Mouse (Mus musculus) MEL-GATA-1-ER (cell line): Measurements from ENCODE around the gene Scn5a.

Experiments
- DNase-seq: peaks from one replicate; pipeline ENCODE4 v3.0.0-alpha.2; 2012; ENCODE audit warnings: low read depth; ENCODE audit errors: extremely low read depth

Scn5a gene

DNA sequence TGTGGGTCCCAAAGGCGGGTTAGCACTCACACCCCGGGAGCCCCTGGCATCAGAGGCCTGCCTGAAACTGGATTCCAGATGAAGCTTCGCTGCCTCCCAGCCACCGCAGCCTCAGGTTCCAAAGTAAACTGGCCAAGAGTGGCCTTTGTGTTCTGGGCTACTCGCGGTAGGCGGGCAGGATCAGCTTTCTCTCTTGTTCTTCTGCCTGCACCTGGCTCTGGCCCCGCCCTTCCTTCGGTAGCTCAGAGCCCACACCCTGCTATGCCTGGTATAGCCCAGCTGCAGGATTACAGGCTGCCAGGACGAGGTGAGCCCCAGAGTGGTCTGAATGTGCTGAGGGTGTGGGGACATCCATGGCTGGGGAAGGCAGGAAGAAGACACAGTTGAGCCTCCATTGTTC, 12.6 kb downstream of the Scn5a start:
- DNase-seq, result no peak

DNA sequence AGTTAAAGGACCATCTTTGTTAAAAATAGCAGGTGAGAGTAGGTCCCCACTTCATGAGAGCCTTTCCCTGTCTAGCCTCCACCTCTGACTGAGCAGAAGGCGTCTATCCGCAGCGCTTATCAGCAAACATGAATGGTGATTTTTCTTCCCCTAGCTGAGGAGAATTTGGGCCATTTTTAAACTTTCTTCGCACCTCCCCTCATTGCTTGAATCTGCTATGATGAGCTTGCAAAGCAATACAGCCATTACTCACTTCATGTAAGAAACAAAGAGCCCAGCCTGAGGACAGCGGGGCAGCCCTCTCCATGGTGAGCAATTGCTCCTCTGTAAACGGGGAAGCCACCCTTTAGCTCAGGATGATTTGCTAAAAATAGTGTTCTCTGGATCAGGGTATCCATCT, 14.0 kb downstream of the Scn5a start:
- no peak for DNase-seq

DNA sequence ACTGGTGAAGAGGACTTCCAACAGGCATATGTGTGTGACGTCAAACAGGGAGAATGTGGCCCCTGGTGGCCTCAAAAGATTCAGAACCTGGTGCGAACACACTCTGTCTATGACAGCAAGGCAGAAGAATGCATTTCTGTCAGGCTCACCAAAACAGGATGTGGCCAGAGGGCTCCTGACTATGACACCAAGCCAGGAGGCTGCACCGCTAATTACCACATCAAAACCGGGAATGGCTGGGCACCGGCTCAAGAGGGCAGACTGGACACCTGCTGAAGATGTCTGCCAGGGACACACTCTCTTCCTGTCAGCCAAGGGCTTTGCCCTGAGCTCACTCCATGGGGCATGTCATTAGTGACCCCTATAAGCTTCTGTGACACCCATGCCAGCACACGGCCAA, 15.2 kb downstream of the Scn5a start:
- DNase-seq, result no peak

DNA sequence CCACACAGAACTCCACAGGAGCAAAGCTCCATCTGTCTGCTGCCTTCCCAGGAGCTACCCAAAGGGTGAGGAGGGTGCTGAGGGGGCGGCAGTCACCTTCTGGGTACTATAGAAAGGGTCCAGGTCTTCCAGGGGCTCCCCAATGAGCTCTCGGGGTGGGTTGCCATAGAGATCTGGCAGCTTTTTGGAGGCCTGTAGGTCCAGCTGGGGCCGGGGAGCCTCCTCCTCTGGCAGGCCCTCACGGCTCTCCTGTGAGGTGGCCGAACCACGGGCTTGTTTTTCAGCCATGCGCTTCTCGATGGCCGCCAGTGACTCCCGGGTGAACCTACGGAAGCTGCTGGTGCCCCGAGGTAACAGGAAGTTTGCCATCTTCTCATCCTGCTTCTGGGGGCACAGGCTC, 16.6 kb downstream of the Scn5a start:
- DNase-seq, result no peak

DNA sequence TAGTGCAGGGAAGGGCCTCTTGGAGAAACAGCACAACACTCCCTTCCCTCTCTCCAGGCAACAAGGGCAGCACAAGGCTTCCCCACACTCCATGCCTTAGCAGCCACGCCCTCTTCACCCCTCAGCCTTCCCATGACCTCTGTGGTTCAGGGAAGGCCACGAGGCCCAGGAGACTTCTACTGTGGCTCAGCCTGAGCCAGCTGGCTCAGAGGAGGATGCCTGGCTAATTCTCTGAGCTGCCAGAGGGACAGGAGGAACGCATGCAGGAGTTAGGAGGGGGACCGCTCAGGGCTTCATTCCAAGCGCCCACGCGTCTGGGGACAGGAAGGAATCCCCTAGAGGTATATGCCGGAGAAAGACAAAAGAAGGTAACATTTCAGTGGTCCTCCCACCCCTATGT, 17.1 kb downstream of the Scn5a start:
- DNase-seq, result no peak

DNA sequence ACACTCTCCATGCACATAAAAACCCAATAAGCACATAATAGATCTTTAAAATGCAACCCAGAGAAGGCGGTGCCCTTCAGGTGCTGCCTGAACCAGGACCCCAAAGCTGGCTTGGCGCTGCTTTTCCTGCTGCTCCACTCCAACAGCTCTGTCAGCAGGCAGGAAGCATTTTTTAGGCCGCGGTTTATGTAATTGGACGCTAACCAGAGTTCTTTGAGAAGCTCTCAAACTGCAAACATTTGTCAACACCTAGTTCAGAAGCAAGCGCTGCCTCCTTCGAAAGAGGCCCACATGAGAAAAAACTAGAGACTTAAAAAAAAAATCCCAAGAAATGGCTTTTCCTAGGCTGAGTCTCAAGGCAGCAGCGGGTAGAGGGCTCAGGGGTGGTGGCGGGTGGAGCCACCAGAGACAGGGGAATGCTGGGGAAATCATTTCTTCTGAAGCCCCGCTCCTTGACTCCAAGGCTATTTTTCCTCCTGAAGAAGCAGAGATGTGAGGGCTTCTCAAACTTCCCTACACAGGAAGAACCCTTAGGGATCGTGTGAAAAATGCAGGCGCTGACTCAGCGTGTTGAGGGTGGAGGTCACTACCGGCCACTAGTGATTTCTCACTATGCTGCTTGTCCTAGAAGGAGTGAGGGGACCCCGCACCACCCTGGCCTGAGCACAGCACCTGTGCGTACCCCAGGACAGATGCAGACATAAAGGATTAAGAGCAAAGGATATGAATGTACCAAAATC, 19.1 kb downstream of the Scn5a start:
- DNase-seq, result no peak

DNA sequence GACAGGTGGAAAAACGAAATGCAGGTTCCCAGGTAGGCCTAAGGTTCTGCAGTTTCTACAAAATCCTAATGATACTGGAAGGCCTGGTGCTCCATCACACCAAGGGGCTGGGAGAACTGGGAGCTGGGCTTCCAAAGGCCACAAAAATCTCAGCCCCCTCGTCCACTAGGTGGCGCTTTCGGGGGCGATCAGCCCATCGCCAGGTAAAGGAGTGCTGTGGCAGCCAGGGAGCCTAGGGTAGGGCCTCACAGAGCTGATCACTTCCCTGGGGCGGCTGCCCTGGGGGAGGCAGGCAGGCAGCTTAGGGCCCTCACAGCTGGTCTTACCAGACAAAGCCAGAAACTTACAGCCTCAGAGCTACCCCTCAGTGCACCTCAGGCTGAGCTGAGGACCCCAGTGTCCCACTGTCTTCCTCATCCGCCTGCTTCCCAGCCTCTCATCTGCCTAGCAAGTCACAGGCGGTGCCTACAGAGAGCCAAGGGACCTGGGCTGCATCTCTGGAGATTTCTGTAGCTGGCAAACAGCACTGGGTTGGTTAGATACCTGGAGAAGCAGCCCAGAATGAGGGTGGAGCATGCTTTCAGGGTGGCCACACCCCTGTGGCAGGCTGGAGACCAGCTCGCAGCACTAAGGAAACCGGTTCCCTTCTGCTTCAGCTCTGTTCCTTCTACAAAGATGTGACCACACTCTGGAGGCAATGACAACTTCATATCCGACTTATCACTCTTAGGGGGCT, 20.5 kb downstream of the Scn5a start:
- no peak for DNase-seq

DNA sequence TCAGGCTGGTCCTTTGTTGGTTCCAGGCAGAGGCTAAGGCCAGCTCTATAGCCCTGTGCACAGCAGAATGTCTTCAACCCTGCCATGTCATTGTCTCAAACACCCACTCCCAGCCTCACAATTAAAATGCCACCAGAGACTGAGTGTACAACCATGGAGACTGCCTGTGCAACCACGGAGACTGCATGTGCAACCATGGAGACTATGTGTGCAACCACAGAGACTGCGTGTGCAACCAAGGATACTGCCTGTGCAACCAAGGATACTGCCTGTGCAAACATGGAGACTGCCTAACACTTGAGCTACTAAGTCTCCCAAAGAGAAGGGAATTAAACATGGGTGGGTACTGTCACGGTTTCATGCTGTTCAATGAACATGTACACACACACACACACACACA, 22.8 kb downstream of the Scn5a start:
- DNase-seq, result no peak

DNA sequence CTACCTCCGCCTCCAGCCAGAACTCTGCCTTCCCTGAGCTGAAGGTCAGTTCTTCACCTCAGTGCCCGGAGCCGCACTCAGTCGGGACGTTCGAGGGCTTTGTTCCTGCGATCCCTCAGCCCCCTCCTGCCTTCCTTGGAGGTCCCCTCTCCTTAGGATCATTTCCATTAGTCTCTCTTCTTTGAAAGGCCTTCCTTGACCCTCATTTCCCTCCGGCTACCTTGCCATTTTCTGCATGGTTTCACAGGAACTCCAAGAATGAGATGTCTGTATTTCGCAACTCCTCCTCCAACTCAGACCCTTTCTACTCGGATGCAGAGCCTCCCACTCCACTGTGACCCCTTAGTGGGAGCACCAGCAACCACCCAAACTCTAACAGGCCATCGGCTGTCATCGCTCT, 31.3 kb downstream of the Scn5a start:
- no peak for DNase-seq

DNA sequence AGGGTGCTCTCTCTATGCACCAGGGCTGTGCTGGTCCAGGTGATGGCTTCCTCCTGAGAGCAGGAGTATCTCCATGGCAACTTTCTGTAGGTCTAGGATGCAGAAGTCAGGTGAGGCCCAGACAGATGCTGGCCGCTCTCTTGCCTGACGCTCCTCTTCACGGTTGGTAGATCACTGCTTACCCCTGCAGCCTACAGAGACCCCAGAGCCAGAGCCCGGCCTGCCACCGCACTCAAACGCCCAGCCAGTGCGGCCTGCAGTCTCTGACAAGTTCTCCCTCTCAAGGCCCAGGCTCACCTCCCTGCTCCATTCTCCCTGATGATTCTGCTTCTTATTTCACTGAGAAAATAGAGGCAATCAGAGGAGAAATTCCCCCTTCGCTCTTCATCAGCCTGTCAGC, 31.7 kb downstream of the Scn5a start:
- no peak for DNase-seq

DNA sequence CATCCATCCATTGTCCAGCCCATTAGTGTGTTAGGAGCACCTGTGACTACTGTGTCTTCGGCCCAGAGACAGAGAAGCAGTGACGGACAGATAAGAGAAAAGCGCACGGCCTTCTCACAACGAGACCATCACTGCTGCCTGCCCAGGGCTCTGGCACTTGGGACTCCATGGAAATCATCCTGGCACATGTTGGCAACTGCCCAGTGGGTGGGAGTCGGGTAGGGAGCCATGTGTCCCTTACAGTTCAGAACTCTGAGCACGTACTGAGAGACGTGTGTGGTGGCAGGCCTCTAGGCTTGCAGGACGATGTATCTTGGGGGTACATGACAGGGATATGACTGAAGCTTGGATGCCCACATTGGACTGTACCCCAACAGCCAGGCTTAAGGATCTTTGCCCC, 38.1 kb downstream of the Scn5a start:
- no peak for DNase-seq

DNA sequence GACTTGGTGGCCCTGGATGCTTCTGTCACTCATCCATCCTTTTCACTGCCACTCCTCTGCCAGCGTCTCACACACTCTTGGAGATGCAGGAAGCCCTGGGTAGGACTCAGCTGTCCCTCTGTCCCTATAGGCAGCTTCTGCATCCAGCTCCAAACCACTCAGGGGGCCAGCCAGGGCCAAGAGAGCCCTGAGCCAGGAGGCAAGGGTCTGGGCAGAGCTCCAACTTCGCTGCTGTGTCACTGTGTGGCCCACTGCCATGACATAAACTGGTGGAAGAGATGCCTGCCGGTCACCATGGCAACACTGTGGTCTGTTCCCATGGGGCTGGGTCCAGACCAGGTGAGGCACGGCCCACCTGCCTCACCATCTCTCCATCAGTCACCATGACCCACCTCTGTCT, 41.0 kb downstream of the Scn5a start:
- no peak for DNase-seq

DNA sequence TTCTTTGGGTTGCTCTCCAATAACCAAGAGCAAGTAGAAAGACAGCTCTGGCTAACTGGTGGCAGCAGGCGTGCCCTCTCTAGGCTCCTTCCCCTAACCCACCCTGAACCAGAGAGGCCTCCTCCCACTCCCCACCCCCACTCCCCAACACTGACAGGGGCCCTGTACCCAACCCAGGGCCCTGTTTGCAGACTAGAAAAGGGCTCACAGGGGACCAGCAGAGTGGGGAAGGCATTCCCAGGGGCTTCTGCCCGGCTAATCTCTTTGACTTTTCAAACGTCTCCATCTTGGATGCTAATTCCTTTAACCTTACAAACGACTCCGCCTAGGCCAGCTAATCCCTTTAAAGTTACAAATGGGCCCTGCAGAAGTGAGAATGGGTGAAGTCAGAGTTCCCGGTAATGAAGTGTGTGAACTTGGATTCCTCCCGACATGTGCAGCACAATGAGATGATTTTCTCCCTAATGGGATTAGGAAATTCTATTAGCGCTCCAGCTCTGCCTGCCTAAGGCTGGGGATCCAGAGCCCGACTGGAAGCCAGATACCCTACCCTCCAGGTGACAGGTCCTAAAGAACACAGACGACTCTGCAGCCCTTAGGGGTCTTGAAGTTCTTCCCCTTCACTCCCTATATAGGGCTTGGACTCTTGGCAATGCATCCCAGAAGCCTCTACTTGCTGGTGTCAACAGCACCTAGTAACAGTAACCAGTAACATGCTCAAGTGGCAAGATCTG, 47.0 kb downstream of the Scn5a start:
- DNase-seq, result no peak

DNA sequence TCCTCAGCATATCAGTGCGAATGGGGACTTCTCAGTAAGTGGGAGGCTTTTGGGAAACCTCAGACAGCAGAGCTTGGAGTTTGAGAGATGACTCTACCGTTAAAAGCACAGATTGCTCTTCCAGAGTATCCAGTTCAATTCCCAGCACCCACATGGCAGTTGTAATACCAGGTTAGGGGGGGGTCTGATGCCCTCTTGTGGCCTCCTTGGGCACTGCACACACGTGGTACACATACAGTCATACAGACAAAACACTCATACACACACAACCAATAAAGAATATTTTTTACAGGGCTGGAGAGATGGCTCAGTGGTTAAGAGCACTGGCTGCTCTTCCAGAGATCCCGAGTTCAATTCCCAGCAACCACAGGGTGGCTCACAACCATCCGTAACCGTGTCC, 54.3 kb downstream of the Scn5a start:
- no peak for DNase-seq

DNA sequence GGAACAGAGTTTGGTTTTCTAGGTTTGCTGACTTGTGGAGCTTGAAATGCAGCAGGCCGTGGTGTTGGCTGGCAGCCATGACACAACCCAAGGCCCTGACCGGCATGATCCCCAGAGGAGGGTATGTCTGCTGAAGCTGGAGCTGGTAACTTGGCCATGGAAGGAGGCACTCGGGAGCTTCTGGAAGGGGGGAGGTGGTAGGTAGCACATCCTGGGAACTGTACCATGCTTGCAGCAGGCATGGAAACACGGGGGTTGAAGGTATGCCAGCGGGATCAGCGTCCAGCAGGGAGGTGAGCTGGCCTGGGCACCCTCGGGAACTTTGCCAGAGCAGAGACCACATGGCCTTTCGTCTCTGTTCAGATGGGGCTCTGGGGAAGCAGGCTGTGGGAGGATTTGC, 55.5 kb downstream of the Scn5a start:
- no peak for DNase-seq

DNA sequence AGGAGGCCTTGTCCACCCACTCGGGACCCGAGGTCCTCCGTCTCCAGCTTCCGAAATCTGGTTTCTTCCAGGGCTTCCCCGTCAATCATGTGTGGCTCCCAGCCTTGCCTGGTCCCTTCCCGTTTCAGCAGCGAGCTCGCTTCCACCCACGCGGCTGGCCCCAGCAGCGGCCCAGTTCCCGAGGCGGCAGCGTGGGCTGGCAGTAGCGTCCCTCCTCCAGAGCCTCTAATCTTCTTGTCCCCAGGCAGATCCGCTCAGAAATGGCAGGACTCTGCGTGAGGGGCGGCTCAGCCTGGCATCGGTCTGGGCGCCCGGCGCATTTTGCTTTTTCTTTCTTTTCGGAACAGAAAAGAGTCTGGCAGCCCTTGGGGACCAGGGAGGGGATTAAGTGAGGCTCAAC, 59.7 kb downstream of the Scn5a start:
- no peak for DNase-seq

DNA sequence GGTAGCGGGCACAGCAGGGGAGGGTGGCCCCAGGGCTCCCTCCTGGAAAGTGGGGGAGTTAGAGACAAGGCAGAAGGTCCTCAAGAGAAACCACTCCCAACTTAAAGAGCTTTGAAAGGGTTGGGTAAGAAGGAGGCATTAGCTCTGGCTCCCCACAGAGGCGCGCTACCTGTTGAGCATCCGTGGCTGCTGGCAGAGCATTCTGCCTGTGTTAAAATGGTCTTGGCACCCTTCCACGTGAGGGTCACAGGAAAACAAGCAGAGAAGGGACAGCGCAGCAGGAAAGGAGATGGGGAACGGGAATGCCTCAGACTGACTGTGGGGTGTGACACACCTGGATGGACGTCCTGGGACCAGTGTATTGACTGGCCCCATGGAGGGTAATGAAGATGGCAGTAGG, 60.6 kb downstream of the Scn5a start:
- no peak for DNase-seq

DNA sequence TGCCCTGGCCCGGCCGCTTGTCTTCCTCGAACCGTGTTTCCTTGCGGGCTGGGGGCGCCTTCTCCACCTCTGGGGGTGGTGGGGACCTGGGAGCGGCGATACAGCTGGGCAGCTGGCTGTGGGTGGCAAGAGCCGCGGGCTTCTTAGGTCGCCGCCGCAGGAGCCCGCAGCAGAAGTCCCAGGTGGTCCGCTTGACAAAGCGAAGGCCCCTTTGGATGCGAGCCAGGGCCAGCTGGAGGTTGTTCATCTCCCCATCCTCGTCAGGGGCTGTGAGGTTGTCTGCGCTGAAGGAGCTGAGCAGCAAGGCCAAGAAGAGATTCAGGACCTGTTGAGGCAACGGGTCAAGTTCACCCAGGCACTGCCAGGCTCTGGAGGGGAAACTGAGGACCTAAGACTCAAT, 61.3 kb downstream of the Scn5a start:
- no peak for DNase-seq

DNA sequence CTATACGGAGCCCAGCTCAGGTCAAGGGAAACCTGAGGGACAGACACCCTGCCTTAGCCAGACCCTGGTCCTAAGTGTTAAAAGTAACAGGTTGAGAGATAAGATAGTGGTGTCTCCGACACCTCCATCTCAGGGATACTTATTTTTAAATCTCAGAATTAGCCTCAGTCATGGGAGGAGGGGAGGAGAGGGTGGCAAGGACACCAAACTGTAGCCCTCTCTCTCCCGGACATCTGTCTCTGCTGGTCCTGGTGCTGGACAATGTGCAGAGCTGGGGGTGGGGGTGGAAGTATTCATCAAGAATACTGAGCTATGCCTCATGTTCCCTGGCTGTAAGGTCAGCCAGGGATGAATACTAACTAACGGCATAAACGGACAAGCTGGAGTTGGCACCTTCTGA, 62.0 kb downstream of the Scn5a start:
- DNase-seq, result no peak

DNA sequence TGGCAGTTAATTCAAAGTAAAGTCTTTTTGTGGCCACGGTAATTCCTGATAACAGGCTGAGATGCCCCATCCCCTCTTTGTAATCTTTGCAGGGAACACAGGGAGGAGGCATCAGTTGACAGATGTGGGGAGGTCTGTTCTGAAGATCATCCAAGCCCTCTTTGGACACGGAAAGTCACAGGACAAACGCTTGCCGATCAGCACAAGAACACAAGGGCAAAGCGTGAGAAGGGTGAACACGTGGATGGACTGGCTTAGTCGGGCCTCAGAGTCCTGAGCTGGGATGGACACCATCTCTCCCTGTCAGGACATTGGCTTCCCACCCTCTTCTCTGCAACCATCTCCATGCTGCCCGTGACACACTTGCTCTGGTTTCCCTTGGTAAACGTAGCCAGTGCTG, 63.4 kb downstream of the Scn5a start:
- no peak for DNase-seq

DNA sequence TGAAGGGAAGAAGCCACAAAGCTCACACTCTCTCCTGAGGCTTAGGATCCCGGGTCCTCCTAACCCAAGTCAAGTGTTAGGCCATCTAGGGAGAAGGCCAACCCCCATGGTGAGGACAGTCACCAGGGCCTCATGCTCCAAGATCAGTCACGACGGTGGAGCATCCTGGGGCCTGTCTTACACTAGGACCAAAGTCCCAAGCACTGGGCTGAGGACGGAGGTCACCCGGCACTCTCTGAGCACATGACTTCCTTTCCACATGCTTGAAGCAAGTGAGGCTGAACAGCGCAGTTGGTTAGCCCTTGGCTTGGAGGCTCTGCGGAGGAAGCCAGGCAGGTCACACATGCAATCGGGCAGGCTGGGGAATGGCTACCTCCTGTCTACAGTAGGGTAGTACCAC, 63.8 kb downstream of the Scn5a start:
- DNase-seq, result no peak

DNA sequence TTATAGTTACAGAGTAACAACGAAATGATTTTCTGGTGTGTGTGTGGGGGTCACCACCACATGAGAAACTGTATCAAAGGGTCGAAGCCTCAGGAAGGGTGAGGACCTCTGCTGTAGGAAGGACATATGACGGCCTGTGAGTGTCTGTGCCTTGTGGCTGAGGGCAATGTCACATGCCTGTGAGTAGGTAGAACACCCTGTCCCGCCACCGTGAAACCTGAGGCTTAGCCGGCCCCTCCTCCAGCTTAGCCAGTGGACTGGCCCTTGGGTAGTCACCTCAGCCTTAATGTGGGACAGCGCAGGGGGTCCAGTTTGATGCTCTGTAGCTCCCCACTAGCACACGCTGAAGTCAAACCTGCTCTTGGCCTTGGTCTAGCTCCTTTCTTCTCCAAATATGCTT, 65.0 kb downstream of the Scn5a start:
- DNase-seq, result no peak

DNA sequence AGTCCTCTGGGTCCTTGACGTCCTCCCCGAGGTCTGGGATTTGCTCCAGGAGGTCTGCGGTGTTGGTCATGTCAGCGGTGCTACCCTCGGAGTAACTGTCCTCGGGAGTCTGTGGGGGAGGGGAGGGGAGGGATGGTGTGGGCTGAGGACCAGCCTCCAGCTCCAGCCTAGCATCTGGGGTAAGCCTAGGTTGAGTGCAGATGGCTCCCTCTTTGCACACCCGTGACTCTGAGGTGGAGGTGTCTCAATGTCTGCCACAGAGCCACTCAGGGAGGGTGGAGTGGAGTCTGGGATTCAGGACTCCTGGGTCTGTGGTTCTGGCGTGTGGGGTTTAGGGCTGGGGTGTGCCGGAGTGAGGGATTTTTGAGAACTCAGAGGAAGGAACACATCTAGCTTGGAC, 65.8 kb downstream of the Scn5a start:
- DNase-seq, result no peak
